Mouse (Mus musculus) bone marrow macrophage, adult 2 months (primary cell): Measurements from ENCODE around the gene Olfr1160.

Experiments
- CTCF ChIP-seq: IDR thresholded peaks from 2 replicates; pipeline ENCODE4 v1.5.1; 2012; ENCODE audit warnings: low read depth, mild to moderate bottlenecking, low read length, moderate library complexity
- POLR2A ChIP-seq: IDR thresholded peaks from 2 replicates; pipeline ENCODE4 v1.6.1; 2012; ENCODE audit warnings: mild to moderate bottlenecking, low read depth, low read length, borderline replicate concordance

GRCm38 (mm10) chr2:88007515-88008318, at the start of gene Olfr1160:
- TF ChIP-seq POLR2A = no peak
- no peak for TF ChIP-seq CTCF
